Mouse (Mus musculus) gastrocnemius, adult 8-10 months (tissue): Measurements from ENCODE around the gene Trim2. TPM values are rescaled to one million over a fixed set of nuclear protein-coding genes. Genes with fewer than 3 reads are reported as not detected.
A peak's percentile ranks its signal among the peaks of the same experiment; 100 is the strongest.

Experiments
- DNase-seq, 2 experiments: peaks; one replicate each; pipeline ENCODE4 v3.0.0; 2022; ENCODE audit warnings: low spot score in 2 of 2
- total RNA-seq, 4 experiments: library from RNA; stranded (reverse); gene quantifications; 2 replicates each; pipeline ENCODE4 v1.2.4; 2022

The Trim2 gene
- total RNA-seq, 4 experiments from 2014 or later, result 0.92 to 3.0 (median 1.8) TPM

- no peak for DNase-seq
These were observed 17.3 kb upstream of the Trim2 start for GRCm38 (mm10) chr3:84324000-84324399.

GRCm38 (mm10) chr3:84319504-84319903, 12.8 kb upstream of the Trim2 start:
- no peak for DNase-seq

DNA sequence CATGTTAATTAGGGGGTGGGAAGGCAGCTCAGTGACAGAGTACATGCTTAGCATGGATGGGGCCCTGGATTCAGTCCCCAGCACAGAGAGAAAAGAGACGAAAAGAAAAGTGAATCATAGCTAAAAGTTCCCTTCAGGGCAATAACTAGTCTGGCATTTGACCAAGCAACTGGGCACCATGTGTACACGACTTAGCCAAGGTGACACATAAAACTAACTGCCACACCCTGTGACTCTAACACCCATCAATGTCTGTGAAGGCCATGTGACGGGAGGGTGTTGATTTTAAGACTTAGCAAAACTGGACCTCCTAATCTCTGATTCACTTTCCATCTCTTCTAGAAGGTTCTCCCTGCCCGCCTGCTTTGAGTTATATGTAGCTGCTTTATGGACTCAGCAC, 12.2 kb upstream of the Trim2 start:
- DNase-seq, result no peak

DNA sequence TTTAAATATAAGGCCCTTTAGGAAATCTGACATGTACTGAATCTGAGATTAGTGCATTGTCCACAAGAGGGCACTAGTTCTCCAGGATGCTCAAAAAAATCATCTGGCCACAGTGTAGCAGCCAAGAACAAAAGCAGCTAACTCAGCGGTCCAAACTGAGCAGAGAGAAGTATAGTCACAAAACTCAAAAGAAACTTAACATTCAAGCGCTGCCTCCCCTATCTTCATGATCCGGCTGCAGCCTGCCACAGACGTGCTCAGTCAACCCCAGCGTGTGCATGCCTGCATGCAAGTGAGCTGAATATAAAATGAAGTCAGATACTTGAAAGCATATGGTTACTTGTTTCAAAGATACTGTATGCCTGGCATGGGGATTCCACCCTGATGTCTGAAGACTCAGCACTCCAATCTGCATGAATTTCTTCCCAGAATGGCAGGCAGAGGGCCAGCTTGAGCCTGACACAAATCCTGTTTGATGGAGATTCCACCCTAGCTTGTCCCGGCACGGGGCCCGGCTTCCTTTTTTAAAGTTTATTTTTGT, 8.0 kb upstream of the Trim2 start:
- peak; percentile 13 to 16 for DNase-seq

GRCm38 (mm10) chr3:84313801-84314541, 7.3 kb upstream of the Trim2 start:
- DNase-seq, result no peak

DNA sequence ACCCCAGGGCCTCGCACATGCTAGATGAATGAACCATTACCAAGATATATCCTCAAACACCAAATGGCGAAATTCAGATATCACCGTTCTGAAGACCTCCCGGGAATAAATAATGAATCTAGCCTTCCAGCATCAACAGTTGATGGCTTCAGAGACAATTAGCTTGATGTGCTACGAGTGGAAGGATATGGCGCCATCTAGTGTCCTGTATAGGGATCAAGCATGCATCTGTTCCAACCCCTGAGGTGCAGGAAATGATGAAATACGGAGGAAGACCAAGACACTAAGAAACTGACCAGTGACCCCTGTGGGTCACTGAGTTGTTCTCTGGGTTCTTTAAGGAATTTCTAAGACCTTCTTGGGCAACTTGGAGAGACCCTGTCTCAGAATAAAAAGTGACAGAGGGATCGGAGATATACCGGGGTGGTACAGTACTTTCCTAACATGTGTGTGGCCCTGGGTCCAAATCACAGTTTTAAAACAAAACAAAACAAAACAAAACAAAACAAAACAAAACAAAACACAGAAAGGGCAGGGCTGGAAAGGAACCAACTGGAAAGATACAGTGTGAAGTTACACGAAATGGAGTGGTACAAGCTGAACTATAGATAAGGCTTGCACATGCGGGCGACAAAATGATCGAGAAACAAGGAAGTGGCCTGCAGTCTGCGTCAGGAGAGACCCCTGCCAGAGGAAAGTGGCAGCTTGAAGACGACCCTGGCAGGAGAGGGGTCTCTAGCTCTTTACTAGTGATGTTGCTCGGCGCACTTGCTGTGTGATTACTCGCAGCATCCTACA, 6.5 kb upstream of the Trim2 start:
- peak; percentile 31 to 33 for DNase-seq

GRCm38 (mm10) chr3:84312326-84312725, 5.6 kb upstream of the Trim2 start:
- DNase-seq, result no peak

DNA sequence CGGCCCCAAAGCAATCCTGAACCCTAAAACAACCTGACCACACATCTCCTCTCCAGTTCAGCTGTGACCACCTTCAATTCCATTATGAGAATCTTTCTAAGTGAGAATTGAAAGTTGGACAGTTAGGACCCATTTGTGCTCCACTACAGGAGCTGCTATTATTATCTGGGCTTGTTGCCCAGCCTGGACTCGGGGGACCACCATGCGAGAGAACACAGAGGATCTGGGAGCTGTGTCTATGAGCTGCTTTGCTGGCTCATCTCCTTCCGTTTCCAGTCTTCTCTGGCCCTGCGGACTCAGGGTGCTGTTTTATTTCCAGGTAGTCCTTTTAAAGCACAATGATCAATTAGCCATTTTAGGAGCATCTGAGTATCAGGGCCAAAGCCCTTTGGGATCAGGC, 839 bp upstream of the Trim2 start:
- peak; percentile 34 to 39 for DNase-seq

- DNase-seq, result no peak
These were observed 761 bp downstream of the Trim2 start for GRCm38 (mm10) chr3:84305722-84306510.

DNA sequence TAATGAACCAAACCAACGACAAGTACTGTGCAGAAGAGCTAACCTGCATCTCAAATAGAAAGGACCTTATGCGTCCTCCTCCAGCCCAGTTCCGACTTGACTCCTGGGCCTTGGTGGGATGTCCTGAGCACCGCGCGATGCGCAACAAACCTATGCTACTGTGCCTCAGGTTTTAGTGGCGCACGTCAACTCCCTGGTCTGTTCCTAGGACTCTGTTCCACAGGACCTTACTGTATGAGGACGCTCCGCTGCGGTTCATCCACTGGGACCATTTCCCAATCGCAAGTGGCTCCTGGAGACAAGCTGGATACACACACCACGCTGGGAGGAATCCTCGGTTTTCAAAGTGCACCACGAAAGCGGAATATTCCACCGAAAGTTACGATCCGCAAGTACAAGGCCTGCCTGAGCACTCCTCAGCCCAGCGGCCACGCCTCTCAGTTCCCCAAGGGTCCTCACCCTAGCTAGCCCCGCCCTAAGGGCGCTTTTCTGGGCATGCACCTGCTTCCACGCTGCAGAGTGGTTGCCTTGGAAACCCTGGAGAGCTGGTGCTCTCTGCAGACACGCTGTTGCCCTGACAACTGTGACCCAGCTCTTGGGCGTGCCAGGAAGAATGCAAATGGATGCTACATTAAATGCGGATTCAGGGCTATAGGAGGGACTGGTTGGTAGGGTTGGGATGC, 1.5 kb downstream of the Trim2 start:
- DNase-seq, result no peak

DNA sequence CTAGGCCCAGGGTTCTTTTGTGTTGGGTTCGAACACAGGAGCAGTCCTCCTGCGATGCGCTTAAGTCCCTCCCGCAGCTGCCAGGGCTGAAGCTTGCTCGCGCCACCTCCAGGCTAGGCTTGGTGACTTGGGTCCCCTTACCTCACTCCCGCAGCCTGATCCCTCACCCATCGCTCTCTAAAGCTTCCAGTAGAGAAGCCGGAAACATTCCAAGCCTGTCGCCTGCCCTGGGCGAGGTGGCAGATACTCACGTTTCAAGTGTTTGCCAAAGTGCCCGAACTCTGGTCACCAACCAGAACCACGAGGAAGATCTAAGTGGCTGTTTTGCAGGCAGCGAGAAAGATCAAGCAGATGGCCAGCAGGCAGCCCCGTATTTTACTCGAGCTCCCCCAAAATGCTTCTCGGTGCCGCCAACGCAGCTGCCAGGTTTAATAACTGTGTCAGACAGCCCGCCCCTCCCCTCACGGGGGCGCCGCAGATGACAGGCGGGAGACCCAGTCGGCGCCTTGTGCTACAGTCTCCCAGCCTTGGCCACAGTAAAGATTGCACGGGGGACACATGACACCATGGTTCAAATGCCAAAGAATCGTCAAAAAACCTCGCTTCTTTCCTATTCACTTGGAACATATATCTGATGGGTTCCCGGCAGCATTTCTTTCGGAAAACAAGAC, 2.2 kb downstream of the Trim2 start:
- peak in 1 of 2 experiments; percentile 15 for DNase-seq

GRCm38 (mm10) chr3:84303395-84303949, 3.2 kb downstream of the Trim2 start:
- DNase-seq, result no peak

DNA sequence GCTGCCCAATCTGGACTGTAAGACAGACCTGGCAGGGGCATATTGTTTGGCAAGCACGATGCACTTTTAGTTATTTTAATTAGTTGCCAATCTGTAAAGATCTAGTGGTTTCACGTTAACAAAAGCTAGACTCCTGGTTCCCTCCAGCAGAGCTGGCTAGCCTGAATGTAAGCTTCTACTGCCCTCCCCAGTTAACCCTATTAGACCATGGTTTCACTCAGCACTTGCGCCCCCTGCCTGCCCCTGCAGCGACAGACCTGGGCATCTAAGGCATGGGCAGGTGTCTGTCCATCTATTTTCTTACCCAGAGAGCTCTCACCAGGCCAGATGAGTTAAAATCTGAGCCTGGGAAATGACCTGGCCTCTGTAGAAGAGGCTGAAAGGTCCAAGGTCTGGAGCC, 4.4 kb downstream of the Trim2 start:
- DNase-seq, result no peak

DNA sequence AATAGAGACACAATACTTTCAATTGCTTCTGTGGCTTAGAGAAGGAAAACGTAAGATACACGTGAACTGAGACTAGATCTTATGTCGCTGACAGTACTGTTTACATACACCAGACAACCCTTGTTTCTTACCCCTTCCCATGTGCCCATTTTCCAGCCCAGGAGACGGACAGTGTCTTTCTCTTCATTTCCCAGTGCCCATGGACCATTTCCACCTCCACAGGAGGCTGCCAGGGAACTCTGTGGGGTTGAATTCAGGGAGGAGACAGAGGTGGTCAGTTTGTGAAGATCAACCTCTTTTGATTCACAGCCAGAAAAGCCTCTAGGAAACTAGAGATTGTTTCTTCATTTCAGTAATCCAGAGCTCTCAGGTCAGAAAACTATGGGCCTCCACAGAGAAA, 5.0 kb downstream of the Trim2 start:
- no peak for DNase-seq

GRCm38 (mm10) chr3:84298186-84298585, 8.5 kb downstream of the Trim2 start:
- no peak for DNase-seq

- no peak for DNase-seq
These were observed 10.0 kb downstream of the Trim2 start for GRCm38 (mm10) chr3:84296676-84297075.

DNA sequence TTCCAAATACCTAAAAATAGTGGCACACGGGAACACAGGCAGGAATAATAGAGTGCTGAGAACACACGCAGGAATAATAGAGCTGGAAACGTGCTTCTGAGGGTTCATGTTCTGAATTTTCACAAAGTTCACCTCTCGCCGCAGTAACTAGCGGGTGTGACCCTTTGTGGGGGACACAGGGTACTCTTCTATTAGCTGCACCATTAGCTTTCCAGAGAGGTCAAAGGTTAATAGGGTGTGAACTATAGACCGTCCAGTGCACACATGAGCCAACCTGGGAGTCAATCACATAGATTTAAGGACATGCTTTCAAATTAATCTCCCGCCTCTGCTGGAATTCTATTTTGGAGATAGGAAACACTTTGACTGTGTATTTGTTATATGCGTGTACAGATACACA, 11.9 kb downstream of the Trim2 start:
- no peak for DNase-seq

GRCm38 (mm10) chr3:84293666-84294595, 12.7 kb downstream of the Trim2 start:
- DNase-seq, result no peak

DNA sequence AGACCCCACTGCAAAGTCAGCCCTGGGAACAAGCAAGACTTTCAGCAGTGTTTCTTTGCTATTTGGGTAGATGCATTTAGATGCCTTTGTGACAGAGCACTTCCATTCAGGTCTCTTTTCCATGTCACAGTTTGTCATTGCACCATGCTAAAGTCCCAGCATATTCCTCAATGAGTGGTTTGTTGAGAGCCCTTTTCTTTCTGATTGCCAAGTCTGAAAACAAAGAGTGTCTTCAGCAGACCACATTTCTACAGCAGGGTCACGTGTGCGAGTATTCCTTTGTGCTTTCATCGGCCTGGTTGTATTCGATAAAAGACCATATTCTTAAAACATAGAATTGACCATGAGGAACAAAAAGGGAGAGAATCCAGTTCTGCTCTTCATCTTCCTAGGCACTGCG, 14.4 kb downstream of the Trim2 start:
- DNase-seq, result no peak
